Mouse (Mus musculus) c-Kit-positive CD71-positive TER-119-positive erythroid progenitor cells, embryonic 14.5 days (primary cell): ENCODE measurements around the gene Nr3c2.

ENCODE experiments used
- DNase-seq: peaks from one replicate; pipeline ENCODE4 v3.0.0-alpha.2; 2013; ENCODE audit warnings: low spot score

The Nr3c2 gene

GRCm38 (mm10) chr8:76971761-76972404 lies 72.6 kb downstream of the Nr3c2 start:
- DNase-seq, result no peak

- DNase-seq, result no peak
Observed at GRCm38 (mm10) chr8:76972947-76973552, 73.8 kb downstream of the Nr3c2 start.

- DNase-seq, result no peak
Observed at GRCm38 (mm10) chr8:76977907-76978306, 78.7 kb downstream of the Nr3c2 start.

DNA sequence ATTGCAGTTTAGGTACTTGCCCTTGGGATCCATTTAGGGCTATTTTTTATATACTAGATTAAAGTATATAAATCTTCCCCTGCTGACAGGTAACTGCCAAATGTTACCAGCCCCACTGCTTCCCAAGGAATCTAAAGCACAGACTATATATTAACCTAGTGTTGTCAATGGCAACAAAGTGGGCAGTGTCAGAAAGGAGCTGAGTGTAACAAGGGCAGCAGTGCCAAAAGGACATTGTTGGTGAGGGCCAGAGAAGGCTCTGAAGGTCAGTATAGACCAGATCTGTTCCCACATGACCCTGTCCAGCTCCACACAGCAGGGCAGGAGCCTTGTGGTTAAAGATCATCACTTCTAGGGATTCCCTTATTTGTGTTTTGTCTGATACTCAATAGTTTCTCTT lies 84.8 kb downstream of the Nr3c2 start:
- no peak for DNase-seq

GRCm38 (mm10) chr8:76984851-76985250 lies 85.6 kb downstream of the Nr3c2 start:
- no peak for DNase-seq

GRCm38 (mm10) chr8:76987876-76988275 lies 88.6 kb downstream of the Nr3c2 start:
- DNase-seq, result no peak

DNA sequence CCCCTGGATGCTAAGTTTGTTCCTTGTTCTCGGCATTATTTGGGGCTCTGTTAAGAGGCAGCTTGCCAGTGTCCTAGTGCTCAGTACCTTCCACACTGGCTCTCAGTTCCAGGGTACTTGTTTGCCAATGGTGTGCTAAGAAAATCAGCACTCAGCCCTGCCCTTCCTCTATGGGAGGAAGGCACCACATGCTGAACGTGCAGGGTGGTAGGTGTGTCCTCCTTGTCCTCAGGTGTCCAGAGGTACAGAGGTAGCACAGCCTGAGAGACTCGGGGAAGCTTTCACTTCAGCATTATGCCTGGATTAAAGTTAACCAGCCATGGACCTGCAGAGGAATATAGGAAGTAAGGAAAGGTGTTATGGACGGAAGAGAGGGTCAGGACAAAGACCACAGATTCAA lies 99.0 kb downstream of the Nr3c2 start:
- DNase-seq, result no peak

DNA sequence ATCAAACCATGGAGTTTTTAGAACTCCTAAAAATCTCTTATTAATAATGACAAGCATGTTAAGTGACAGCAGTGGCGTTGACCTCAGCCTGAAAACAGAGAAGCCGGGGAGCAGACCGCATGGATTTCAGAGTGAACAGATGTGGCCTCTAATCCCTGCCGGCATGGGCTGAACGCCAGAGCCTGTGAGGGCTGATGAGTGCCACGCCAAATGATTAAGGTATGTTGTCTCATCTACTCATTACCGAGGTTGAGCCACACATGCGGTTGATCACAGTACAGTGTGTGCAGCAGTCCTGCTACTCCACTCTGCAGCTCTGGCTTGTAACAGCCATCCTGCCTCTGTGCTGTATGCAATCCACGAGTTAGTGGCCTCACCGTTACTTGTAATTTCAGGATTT lies 110.2 kb downstream of the Nr3c2 start:
- DNase-seq, result no peak

GRCm38 (mm10) chr8:77011985-77012384 lies 112.7 kb downstream of the Nr3c2 start:
- no peak for DNase-seq

DNA sequence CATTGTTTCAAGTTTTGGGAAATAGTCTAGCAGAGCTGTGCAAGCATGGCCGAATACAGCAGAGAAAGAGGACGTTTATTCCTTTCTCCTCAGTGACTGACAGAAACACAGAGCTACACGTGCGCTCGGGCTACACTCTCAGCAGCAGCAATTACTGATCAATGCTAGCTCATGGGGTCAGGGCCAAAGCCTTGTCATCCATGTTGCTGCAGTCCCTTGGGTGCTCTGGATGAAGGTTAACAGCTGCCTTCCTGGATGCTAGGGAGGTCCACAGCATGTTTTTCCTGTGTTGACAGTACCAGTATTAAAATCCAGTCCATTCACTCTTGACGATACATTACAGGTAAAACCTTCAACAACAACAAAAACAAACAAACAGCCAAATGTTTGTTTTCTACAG lies 113.4 kb downstream of the Nr3c2 start:
- no peak for DNase-seq

DNA sequence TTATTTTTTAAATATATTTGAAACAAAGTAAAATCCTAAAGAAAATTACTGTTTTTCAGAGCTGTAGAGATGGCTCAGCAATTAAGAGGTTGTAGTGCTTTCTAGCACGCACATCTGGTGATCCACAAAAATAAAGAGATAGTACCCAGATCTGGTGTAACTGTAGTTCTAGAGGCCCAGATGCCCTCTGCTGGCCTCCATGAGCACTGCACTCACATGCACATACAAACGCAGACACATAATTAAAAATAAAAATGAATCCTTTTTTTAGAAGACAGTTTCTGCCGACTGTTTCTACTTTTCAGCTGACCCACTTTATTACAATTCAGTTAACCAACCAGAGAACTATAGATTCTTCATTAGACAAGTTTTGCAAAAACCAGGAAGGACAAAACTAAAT lies 117.5 kb downstream of the Nr3c2 start:
- no peak for DNase-seq

GRCm38 (mm10) chr8:77023837-77024710 lies 124.8 kb downstream of the Nr3c2 start:
- no peak for DNase-seq

GRCm38 (mm10) chr8:77031213-77031612 lies 132.0 kb downstream of the Nr3c2 start:
- DNase-seq, result no peak

DNA sequence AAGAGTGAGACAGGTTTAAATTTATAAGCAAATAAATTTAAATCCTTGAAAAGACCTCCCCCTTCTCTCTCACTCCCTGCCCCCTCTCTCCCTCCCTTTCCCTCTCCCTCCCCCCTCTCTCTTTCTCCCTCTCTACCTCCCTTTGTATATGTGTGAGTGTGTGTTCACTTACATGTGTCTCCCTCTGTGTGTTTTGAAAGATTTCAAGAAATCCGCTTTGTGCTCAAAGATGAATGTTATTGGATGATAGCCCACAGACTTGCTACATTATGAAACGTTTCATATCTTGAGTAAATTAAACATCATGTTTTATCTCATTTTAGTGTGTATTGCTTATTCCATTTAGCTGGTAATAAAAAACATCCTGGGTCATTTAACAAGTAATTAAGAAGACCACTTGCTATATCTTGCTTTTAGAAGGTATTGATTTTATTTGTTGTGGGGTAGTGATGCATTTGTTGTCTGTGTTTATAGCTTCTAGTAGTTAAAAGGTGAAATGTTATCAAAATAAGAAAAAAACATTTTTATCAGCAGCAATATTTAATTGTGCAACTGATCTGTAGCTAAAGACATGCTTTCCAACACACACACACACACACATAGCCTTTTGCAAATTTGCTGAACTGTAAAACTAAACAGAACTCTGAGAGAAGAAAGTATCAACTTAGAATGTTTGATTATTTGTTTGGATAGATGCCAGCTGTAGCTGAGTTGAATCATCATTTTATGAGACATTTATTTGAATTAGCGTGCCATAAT lies 134.6 kb downstream of the Nr3c2 start:
- DNase-seq, result no peak

DNA sequence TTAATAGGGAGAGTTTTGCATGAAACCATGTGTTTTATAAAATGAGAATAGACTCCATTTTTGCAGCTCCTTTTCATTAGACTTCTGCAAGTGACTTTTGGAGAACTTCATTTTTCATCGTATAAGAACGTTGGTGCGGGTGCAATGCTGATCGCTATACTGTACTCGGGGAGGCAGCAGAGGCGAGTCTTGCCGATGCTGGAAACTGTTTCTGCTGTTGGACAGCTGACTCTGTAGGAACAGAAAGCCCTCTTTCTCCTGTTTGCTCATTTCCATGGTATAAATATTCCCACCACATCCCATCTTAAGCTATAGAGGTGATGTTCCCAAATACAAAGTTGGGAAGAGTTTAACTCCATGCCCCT lies 135.2 kb downstream of the Nr3c2 start:
- DNase-seq, result no peak

DNA sequence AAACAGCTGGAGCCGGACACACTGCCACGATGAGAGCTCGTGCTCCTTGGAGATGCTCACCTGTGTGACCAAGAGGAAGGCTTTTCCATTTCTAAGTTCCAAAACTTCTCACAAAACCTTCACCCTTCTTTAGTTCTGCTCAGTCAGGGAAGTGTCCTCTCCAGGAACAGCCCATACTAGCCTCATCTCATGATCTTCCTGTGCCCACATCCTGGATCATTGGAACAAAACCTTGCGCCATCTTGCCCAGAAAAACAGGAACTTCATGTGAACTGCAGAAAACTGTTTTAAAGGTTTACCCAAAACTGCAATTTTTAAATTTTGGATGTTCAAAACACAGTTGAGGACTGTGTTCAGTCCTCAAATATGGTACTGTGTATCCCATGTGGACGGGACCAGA lies 142.0 kb downstream of the Nr3c2 start:
- no peak for DNase-seq

GRCm38 (mm10) chr8:77044849-77045248 lies 145.6 kb downstream of the Nr3c2 start:
- peak; percentile 71 for DNase-seq

GRCm38 (mm10) chr8:77045711-77046110 lies 146.5 kb downstream of the Nr3c2 start:
- DNase-seq, result no peak

DNA sequence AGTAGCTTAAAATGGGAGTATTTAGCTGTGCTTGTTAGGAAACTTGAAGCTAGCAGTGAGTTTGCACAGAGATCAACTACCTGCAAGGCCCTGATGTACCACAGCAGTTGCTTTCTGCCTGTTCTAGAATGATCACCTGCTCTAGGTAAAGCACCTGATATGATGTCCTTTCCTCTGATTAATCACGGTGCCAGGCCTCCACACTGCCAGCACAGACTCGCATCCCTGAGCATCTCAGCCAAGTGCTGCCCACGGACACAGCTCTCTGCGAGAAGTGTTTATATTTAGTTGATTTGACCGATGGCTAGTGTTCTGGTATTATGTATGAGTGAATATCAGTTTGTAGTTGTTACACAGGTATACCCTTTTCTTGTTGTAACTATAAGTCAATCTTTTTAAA lies 147.0 kb downstream of the Nr3c2 start:
- DNase-seq, result no peak

- DNase-seq, result no peak
Observed at GRCm38 (mm10) chr8:77046731-77047130, 147.5 kb downstream of the Nr3c2 start.

- no peak for DNase-seq
Observed at GRCm38 (mm10) chr8:77051399-77052275, 152.4 kb downstream of the Nr3c2 start.
